Mouse (Mus musculus): ENCODE data around the gene Plgrkt.

DNA sequence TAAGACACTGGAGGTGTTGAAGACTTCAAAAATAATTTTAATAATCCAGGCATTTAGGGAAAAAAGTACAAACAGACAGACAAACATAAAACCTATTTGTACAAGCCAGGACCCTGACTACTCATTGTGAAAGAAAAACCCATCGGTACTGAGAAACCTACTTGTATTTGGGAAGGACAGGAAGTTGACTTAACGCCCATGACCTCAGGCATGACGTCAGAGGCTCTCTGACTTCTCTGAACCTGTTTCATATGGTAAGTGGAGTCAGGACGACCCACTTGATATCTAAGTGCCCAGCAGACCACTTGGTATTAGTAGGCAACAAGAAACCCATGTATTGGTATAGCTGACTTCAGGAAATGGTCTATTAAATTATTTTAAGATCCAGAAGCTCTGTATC is 24.1 kb upstream of the Plgrkt start:
- TF ChIP-seq CTCF (IDR thresholded peaks at IDR 0.05) (no peak), POLR2A (IDR thresholded peaks at IDR 0.05; ENCODE audit: insufficient read depth, low read depth, low read length) (no peak)
